Mouse (Mus musculus) thymus, adult 18-20 months (tissue): ENCODE measurements around the gene Terb2.
A peak's percentile ranks its signal among the peaks of the same experiment; 100 is the strongest.
"Not testable (repeated sequence)": the region's sequence is repeated elsewhere in the genome, so short reads cannot be mapped to it uniquely, and the experiment has no call there.

ENCODE experiments used
- DNase-seq, 2 experiments: peaks; one replicate each; pipeline ENCODE4 v3.0.0; 2022; ENCODE audit warnings: mixed read lengths in 2 of 2

Terb2 gene

GRCm38 (mm10) chr2:122162529-122162928 is 23.5 kb upstream of the Terb2 start:
- DNase-seq = no peak

- DNase-seq = no peak
Measured at GRCm38 (mm10) chr2:122163430-122164195, 22.5 kb upstream of the Terb2 start.

GRCm38 (mm10) chr2:122164293-122164692 is 21.8 kb upstream of the Terb2 start:
- no peak for DNase-seq

GRCm38 (mm10) chr2:122171292-122171691 is 14.8 kb upstream of the Terb2 start:
- DNase-seq = no peak

GRCm38 (mm10) chr2:122172188-122172587 is 13.9 kb upstream of the Terb2 start:
- DNase-seq = no peak

GRCm38 (mm10) chr2:122180051-122180822 is 5.8 kb upstream of the Terb2 start:
- peak in 1 of 2 experiments; percentile 23 for DNase-seq

- DNase-seq = no peak
Measured at GRCm38 (mm10) chr2:122185086-122185485, 986 bp upstream of the Terb2 start.

- DNase-seq = no peak
Measured at GRCm38 (mm10) chr2:122186751-122187150, 679 bp downstream of the Terb2 start.

- no peak for DNase-seq
Measured at GRCm38 (mm10) chr2:122191849-122192248, 5.8 kb downstream of the Terb2 start.

- DNase-seq = no peak
Measured at GRCm38 (mm10) chr2:122194509-122194929, 8.4 kb downstream of the Terb2 start.

GRCm38 (mm10) chr2:122201501-122201900 is 15.4 kb downstream of the Terb2 start:
- no peak for DNase-seq

- no peak for DNase-seq
Measured at GRCm38 (mm10) chr2:122206440-122207107, 20.5 kb downstream of the Terb2 start.

- DNase-seq = no peak
Measured at GRCm38 (mm10) chr2:122210534-122211228, 24.6 kb downstream of the Terb2 start.

GRCm38 (mm10) chr2:122217075-122217474 is 31.0 kb downstream of the Terb2 start:
- not testable (repeated sequence) for DNase-seq

- no peak for DNase-seq
Measured at GRCm38 (mm10) chr2:122218234-122218633, 32.2 kb downstream of the Terb2 start.

- DNase-seq = no peak
Measured at GRCm38 (mm10) chr2:122221378-122221777, 35.3 kb downstream of the Terb2 start.

- DNase-seq = no peak
Measured at GRCm38 (mm10) chr2:122221798-122222197, 35.7 kb downstream of the Terb2 start.

GRCm38 (mm10) chr2:122222272-122222671 is 36.2 kb downstream of the Terb2 start:
- no peak for DNase-seq

- no peak for DNase-seq
Measured at GRCm38 (mm10) chr2:122223654-122224053, 37.6 kb downstream of the Terb2 start.

GRCm38 (mm10) chr2:122230395-122230794 is 44.3 kb downstream of the Terb2 start:
- DNase-seq = no peak

GRCm38 (mm10) chr2:122231616-122232015 is 45.5 kb downstream of the Terb2 start:
- DNase-seq = no peak

GRCm38 (mm10) chr2:122233341-122233740 is 47.3 kb downstream of the Terb2 start:
- no peak for DNase-seq
